Mouse (Mus musculus) thymus, adult 2 months (tissue): ENCODE results near the gene Ptpa. TPM values are rescaled to one million over a fixed set of nuclear protein-coding genes. Genes with fewer than 3 reads are reported as not detected.
"Not testable (repeated sequence)": the region's sequence is repeated elsewhere in the genome, so short reads cannot be mapped to it uniquely, and the experiment has no call there.

Source experiments
- DNase-seq: peaks from one replicate; pipeline ENCODE4 v3.0.0; 2021
- H3K27ac ChIP-seq: fragments of 200-500 bp; 2 replicates; pipeline ENCODE4 v1.5.1; 2012; ENCODE audit warnings: low read length, control low read depth; ENCODE audit not compliant: control insufficient read depth, insufficient read depth
- H3K27me3 ChIP-seq: fragments of 200-500 bp; 2 replicates; pipeline ENCODE4 v1.6.1; 2012; ENCODE audit warnings: mild to moderate bottlenecking, low read length, moderate library complexity, mixed read lengths; ENCODE audit not compliant: control insufficient read depth, insufficient read depth
- H3K36me3 ChIP-seq: fragments of 200-500 bp; 2 replicates; pipeline ENCODE4 v1.6.1; 2012; ENCODE audit warnings: mild to moderate bottlenecking, low read length, moderate library complexity; ENCODE audit not compliant: control insufficient read depth, insufficient read depth
- H3K4me1 ChIP-seq: fragments of 200-500 bp; replicated peaks from 2 replicates; pipeline ENCODE4 v1.6.1; 2012; ENCODE audit warnings: low read length; ENCODE audit not compliant: control insufficient read depth, insufficient read depth
- H3K4me3 ChIP-seq: fragments of 200-500 bp; 2 replicates; pipeline ENCODE4 v1.5.1; 2012; ENCODE audit warnings: mild to moderate bottlenecking, low read length, control low read depth, moderate library complexity; ENCODE audit not compliant: control insufficient read depth, insufficient read depth
- CTCF ChIP-seq: fragments of 200-500 bp; IDR thresholded peaks from 2 replicates; pipeline ENCODE4 v1.5.1; 2012; ENCODE audit warnings: mild to moderate bottlenecking, control low read depth, low read length, moderate library complexity, borderline replicate concordance; ENCODE audit not compliant: control insufficient read depth, poor library complexity, insufficient read depth; ENCODE audit errors: extremely low read depth
- POLR2A ChIP-seq: fragments of 200-500 bp; IDR thresholded peaks from 2 replicates; pipeline ENCODE4 v1.6.1; 2012; ENCODE audit warnings: mild to moderate bottlenecking, low read length, control low read depth, moderate library complexity; ENCODE audit not compliant: control insufficient read depth, poor library complexity, insufficient read depth; ENCODE audit errors: extremely low read depth
- WGBS: fragments of 180-500 bp; shearing (Covaris S2); methylation state at CpG from one replicate; pipeline ENCODE4 v1.1.7; 2018; 5-methylcytosine and 5-hydroxymethylcytosine counted together
- polyA plus RNA-seq: library from polyadenylated mRNA; depleted of rRNA; stranded (reverse); fragments of >200 nt; gene quantifications from 2 replicates; pipeline ENCODE4 v1.2.3, GENCODE M21; 2012

Gene Ptpa
- polyA plus RNA-seq, 1 experiment = 180 TPM

DNA sequence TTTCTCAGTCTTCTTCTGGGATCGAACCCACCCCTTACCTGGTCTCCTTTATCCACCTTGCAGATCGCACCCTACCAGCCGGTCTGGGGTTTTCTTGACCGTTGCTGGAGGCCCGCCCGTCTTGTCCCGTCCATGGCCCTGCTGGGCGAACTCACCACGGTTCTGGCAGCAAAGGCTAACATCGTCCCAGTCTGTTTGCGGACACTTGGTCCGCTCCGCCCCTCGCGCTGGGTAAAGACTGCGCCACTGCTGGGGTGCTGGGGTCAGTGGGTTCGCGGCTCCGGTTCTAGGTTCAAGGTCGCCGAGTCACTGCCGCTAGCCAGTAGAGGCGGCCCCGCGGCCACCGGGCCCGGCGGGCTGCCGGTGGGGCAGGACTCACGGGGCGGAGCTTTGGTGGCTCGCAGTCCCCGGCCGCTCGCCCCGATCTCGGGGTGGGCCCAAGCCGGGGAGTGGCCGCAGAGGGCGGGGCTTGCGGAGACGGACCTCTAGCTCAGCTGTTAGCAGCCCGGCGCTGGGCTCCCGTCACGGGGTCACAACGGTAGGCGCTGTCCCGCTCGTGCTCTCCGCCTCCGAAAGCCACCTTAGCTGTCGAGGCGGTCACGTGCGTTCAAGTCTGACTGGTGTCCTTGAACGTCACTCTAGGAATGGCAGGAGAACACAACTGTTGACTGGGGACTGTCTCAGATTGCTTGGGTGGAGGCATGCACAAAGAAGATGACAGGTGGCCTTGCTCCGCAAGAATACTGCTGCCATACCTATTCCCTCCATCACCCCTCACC is 493 bp upstream of the Ptpa start, which contains the start of gene Crat:
Gene Crat, minus strand, starts transcription at position 657 of the 779 bp plus-strand sequence.
- 4% methylated on average over 58 of the region's 58 CpGs for WGBS
- Histone ChIP-seq H3K4me3 (peak within 1 kb of the TSS; percentile 60), H3K27me3 (no peaks in the 10 kb centered on the region), H3K4me1 (peaks cover 13% of the 10 kb centered on the region), H3K27ac (peak within 1 kb of the TSS; percentile 52; the same call in 1 of the 2 replicates), H3K36me3 (no peaks in the 10 kb centered on the region)
- TF ChIP-seq CTCF = no peak
- no peak for TF ChIP-seq POLR2A
- peak; percentile 71 for DNase-seq

DNA sequence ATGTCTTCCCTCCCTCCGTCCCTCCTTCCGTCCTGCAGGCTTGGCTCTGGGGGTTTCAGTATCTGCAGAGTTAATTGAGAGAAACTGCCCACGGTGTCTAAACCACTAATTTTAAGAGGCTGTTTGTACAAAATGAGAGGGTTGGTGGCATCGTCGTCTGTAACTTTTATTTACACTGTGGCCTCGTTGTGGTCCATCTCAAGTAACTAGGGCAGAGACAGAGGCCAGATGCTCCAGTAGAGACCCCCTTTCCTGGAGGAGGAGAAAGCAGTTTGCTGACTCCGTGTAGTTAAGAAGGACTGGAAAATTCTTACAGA is 768 bp downstream of the Ptpa start:
- no peaks in the 10 kb centered on the region for H3K36me3 ChIP-seq
- no peak for DNase-seq
- WGBS = 1% methylated on average over 7 of the region's 7 CpGs
- no peak for TF ChIP-seq CTCF
- no peak for TF ChIP-seq POLR2A
- peaks cover 13% of the 10 kb centered on the region for H3K4me1 ChIP-seq
- no peaks in the 10 kb centered on the region for H3K27me3 ChIP-seq
- H3K27ac ChIP-seq = no peak overlapping the region; the same call in 1 of the 2 replicates
- H3K4me3 ChIP-seq = peak overlapping the region; percentile 60

DNA sequence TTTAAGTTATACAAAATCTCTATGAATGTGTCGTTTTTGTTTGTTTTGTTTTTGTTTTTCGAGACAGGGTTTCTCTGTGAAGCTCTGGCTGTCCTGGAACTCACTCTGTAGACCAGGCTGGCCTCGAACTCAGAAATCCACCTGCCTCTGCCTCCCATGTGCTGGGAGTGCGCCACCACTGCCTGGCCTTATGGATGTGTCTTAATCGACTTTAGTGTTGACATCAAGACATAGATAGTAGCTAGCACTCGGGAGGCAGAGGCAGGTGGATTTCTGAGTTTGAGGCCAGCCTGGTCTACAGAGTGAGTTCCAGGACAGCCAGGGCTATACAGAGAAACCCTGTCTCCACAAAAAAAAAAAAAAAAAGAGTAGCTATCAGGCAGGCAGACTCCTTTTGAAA is 1.3 kb downstream of the Ptpa start:
- H3K4me1 ChIP-seq = peaks cover 13% of the 10 kb centered on the region
- not testable (repeated sequence) for DNase-seq, H3K4me3 ChIP-seq, H3K36me3 ChIP-seq, H3K27ac ChIP-seq, H3K27me3 ChIP-seq
- WGBS = 48% methylated on average over 6 of the region's 6 CpGs

DNA sequence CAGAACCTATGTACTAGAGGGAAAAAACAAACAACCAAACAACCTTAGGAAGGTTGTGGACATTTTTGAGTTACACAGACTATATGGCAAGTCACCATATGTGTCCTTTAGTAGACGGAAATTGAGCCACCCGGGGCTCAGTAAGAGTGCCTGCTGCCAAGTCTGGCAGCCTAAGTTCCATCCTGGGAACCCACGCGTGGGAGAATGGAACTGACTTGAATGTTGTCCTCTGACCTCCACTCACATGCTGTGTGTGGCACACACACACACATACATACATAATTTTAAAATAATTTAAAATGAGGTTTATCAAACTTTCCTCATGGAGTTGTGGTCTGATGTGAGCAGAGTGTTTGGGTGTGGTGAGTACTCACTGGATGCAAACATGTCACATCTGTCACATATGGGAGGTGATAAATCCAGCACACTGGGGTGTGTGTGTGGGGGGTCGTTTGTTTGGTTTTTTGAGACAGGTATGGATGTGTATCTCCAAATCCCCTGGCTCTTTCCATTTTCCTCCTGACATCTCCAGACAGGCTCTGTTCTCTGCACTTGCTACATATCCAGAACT is 1.8 kb downstream of the Ptpa start:
- Histone ChIP-seq H3K27ac (no peak overlapping the region), H3K4me3 (no peak overlapping the region), H3K4me1 (peaks cover 13% of the 10 kb centered on the region), H3K36me3 (no peaks in the 10 kb centered on the region), H3K27me3 (no peaks in the 10 kb centered on the region)
- TF ChIP-seq POLR2A = no peak
- TF ChIP-seq CTCF = no peak
- DNase-seq = no peak
- WGBS = 83% methylated on average over 5 of the region's 5 CpGs

DNA sequence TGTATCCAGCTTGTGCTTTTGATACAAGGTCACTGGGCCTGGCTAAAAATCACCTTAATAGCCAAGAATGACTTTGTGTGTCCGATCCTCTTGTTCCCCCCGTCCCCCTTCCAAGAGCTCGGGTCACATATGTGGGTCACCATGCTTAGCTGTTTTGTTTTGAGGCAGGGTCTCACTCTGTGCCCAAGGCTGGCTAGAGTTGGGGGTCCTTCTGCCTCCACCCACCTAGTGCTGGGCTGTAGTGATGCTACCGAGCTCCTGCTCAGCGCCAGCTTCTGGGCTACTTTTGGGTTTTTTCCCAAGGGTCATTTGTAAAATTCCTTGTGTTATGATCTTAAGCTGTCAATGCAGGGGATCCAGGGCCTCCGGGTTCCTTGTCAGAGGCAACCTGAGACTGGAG is 2.4 kb downstream of the Ptpa start:
- no peaks in the 10 kb centered on the region for H3K36me3 ChIP-seq
- WGBS = 95% methylated on average over 6 of the region's 6 CpGs
- no peak overlapping the region for H3K27ac ChIP-seq
- no peak overlapping the region for H3K4me3 ChIP-seq
- DNase-seq = no peak
- TF ChIP-seq POLR2A (no peak), CTCF (no peak)
- H3K27me3 ChIP-seq = no peaks in the 10 kb centered on the region
- peaks cover 13% of the 10 kb centered on the region for H3K4me1 ChIP-seq

DNA sequence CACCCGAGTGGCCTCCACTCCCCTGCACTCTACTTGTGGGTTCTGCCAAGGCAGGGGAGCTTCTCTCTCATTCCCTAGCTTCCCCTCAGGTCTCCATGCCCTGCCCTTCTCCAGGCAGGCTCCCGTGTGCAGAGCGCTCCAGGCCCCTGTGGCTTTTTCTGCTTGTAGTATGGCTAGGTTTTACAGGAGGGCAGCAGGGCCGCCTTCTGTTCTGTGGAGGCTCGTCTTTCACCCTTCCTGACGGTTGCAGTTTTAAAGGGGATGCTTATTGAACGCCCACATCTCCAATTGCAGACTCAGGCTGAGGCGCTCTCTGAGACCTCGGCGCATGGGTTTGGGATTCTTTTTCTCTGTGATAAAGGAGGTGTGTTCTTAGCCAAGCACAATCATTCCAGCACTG is 3.3 kb downstream of the Ptpa start:
- Histone ChIP-seq H3K4me1 (peaks cover 8% of the 10 kb centered on the region), H3K4me3 (no peak overlapping the region), H3K27ac (no peak overlapping the region), H3K27me3 (no peaks in the 10 kb centered on the region), H3K36me3 (no peaks in the 10 kb centered on the region)
- 83% methylated on average over 10 of the region's 10 CpGs for WGBS
- no peak for TF ChIP-seq CTCF
- TF ChIP-seq POLR2A = no peak
- no peak for DNase-seq
